Mouse (Mus musculus) lung, postnatal 0 days (tissue): Measurements from ENCODE around the gene Gcnt7. TPM values are rescaled to one million over a fixed set of nuclear protein-coding genes. Genes with fewer than 3 reads are reported as not detected.
A peak's percentile ranks its signal among the peaks of the same experiment; 100 is the strongest.

Experiments used
- ATAC-seq: fragments of 200-750 bp; cut with Nextera tagmentation; 2 replicates; pipeline ENCODE4 v1.8.0; 2017; ENCODE audit warnings: moderate library complexity
- DNase-seq: peaks from one replicate; pipeline ENCODE4 v3.0.0-alpha.2; 2016; ENCODE audit warnings: low spot score
- H3K27ac ChIP-seq: fragments of 300-500 bp; sonication (generic); 2 replicates; pipeline ENCODE4 v1.5.1; 2014; ENCODE audit warnings: antibody characterized with exemption, mild to moderate bottlenecking, low read length, mixed read lengths
- H3K27me3 ChIP-seq: fragments of 300-500 bp; sonication (generic); replicated peaks from 2 replicates; pipeline ENCODE4 v1.6.1; 2014; ENCODE audit warnings: low read length, mixed read lengths; ENCODE audit not compliant: insufficient read depth
- H3K36me3 ChIP-seq: fragments of 300-500 bp; sonication (generic); 2 replicates; pipeline ENCODE4 v1.6.1; 2014; ENCODE audit warnings: low read length, mixed read lengths; ENCODE audit not compliant: insufficient read depth
- H3K4me1 ChIP-seq: fragments of 300-500 bp; sonication (generic); 2 replicates; pipeline ENCODE4 v1.6.1; 2014; ENCODE audit warnings: antibody characterized with exemption, low read depth, low read length, mixed read lengths; ENCODE audit not compliant: insufficient read depth
- H3K4me2 ChIP-seq: fragments of 300-500 bp; sonication (generic); replicated peaks from 2 replicates; pipeline ENCODE4 v1.6.1; 2014; ENCODE audit warnings: low read depth, mild to moderate bottlenecking, low read length, moderate library complexity, mixed read lengths
- H3K4me3 ChIP-seq: fragments of 300-500 bp; sonication (generic); 2 replicates; pipeline ENCODE4 v1.5.1; 2014; ENCODE audit warnings: low read depth, low read length
- H3K9ac ChIP-seq: fragments of 300-500 bp; sonication (generic); replicated peaks from 2 replicates; pipeline ENCODE4 v1.6.1; 2014; ENCODE audit warnings: low read depth, mild to moderate bottlenecking
- H3K9me3 ChIP-seq: fragments of 300-500 bp; sonication (generic); 2 replicates; pipeline ENCODE4 v1.6.1; 2016; ENCODE audit warnings: low read length, mixed read lengths
- CTCF ChIP-seq: IDR thresholded peaks from 2 replicates; pipeline ENCODE4 v1.5.1; 2016; ENCODE audit warnings: antibody characterized with exemption, mild to moderate bottlenecking
- EP300 ChIP-seq: IDR thresholded peaks from 2 replicates; pipeline ENCODE4 v1.6.1; 2016; ENCODE audit warnings: antibody characterized with exemption, mild to moderate bottlenecking, control low read depth
- WGBS: fragments of 180-500 bp; shearing (Covaris S2); extraction: QIAGEN DNeasy Blood & Tissue Kit; methylation state at CpG from one replicate; pipeline ENCODE4 v1.1.7; 2014; 5-methylcytosine and 5-hydroxymethylcytosine counted together
- polyA plus RNA-seq: library from polyadenylated mRNA; unstranded; fragments of >200 nt; fragmentation: Nextera tagmentation; extraction: Ambion mirVana; gene quantifications from 2 replicates; pipeline ENCODE4 v1.2.1, GENCODE M21; 2015

The Gcnt7 gene
- polyA plus RNA-seq, 1 experiment from 2014 or later: 0.64 TPM

DNA sequence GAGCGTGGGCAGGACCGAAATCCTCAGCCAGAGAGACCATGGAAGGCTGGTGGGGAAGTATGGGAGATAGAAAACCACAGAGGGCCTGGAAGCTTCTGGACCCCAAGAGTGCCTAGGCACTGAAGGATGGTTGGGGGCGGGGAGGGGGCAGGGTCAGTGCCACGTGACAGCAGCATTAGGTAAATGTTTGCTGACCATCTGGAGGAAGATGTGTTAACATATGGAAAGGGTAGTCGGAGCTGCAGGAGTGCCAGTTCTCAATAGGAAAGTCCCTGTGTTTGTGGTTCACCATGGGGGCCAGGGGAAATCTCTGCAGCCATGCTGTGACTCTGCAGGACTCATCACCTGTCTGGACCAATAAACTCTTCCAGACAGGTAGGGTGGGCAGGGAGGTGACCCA is 44.5 kb downstream of the Gcnt7 start:
- Histone ChIP-seq H3K4me3 (no peak overlapping the region), H3K9ac (no peak overlapping the region), H3K27me3 (no peaks in the 10 kb centered on the region), H3K9me3 (no peaks in the 10 kb centered on the region), H3K27ac (peak overlapping the region; percentile 80), H3K4me2 (no peak overlapping the region), H3K4me1 (0 out of 2 replicates have a peak, but pooled peaks cover 3% of the 10 kb centered on the region), H3K36me3 (no peaks in the 10 kb centered on the region)
- TF ChIP-seq CTCF: no peak
- TF ChIP-seq EP300: no peak
- no peak for DNase-seq
- no peak for ATAC-seq
- WGBS: 54% methylated on average over 5 of the region's 5 CpGs

DNA sequence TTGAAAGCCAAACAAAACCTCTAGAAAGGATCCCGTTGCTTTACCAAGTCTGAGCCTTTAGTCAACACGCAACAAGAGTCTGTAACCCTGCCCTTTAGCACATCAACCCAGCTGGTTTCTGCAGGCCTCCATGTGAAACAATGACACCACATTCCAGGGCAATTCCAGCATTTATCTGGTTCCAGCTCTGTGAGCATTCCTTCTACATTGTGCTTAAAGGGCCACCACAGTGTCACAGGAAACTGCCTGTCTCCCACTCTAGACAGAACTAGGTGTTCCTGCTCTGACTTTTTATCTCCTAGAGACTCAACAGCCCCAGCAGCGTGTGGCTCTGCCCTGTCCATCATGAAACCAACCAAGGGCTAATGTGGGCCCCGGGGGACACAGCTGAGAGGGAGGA is 45.1 kb downstream of the Gcnt7 start:
- 18% methylated on average over 4 of the region's 4 CpGs for WGBS
- peak; percentile 55 for ATAC-seq

DNA sequence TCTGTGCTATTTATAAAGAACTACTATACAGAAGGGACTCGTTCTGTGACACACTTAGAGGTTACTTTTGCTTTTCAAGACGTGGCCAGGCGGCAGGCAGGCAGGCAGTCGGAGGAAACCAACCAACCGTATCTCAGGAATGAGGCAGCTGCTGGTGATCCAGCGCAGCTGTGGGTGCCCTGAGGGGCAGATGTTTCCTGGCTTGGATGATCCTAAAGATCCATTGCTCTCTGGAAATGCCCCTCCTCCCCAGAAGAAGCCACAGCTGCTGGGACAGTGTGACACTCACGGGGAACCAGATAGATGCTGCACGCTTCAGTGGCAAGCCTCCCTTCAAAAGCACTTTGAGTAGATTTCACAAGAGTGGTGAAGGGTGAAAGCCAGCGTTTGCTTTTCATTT is 45.9 kb downstream of the Gcnt7 start:
- DNase-seq (peak; percentile 93), ATAC-seq (peak; percentile 79)
- H3K4me1 ChIP-seq: 0 out of 2 replicates have a peak, but pooled peaks cover 3% of the 10 kb centered on the region
- no peak overlapping the region for H3K9ac ChIP-seq
- peak overlapping the region; percentile 80; the same call in 1 of the 2 replicates for H3K27ac ChIP-seq
- no peaks in the 10 kb centered on the region for H3K36me3 ChIP-seq
- 8% methylated on average over 9 of the region's 9 CpGs for WGBS
- no peaks in the 10 kb centered on the region for H3K27me3 ChIP-seq
- H3K4me2 ChIP-seq: 0 out of 2 replicates have a peak overlapping the region, but pooled peaks have one; percentile 17
- no peak overlapping the region for H3K4me3 ChIP-seq
- TF ChIP-seq EP300: peak; percentile 61
- TF ChIP-seq CTCF: no peak
- H3K9me3 ChIP-seq: no peaks in the 10 kb centered on the region

More for the DNA sequence above, 45.1 kb downstream of the Gcnt7 start:
- Histone ChIP-seq H3K4me1 (0 out of 2 replicates have a peak, but pooled peaks cover 3% of the 10 kb centered on the region), H3K27ac (peak overlapping the region; percentile 80), H3K36me3 (no peaks in the 10 kb centered on the region), H3K4me3 (no peak overlapping the region), H3K9me3 (no peaks in the 10 kb centered on the region), H3K4me2 (no peak overlapping the region), H3K27me3 (no peaks in the 10 kb centered on the region), H3K9ac (no peak overlapping the region)
- DNase-seq: peak; percentile 87
- TF ChIP-seq EP300 (peak; percentile 43; the same call in 1 of the 2 replicates), CTCF (no peak)

DNA sequence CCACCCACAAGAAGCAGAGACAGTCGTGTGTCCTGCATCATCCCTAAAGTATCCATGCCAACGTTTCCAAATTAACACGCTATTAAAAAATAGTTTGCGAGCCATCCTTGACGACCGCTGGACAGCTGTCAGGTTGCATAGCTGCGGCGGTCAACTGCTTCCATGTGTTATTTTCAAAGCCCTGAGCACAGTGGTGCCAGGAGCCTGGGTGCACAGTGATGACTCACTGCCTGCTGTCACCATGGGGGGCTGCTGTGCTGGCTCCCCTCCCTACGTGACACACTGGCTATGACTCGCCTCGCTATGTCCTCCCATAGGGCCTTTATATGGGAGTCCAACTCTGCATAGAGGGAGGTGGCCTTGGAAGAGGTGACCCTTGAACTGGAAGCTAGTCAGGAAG is 47.3 kb downstream of the Gcnt7 start:
- Histone ChIP-seq H3K9ac (no peak overlapping the region), H3K4me3 (no peak overlapping the region), H3K9me3 (no peaks in the 10 kb centered on the region), H3K36me3 (no peaks in the 10 kb centered on the region), H3K27me3 (no peaks in the 10 kb centered on the region), H3K4me2 (no peak overlapping the region), H3K27ac (peak overlapping the region; percentile 79; the same call in 1 of the 2 replicates), H3K4me1 (0 out of 2 replicates have a peak, but pooled peaks cover 3% of the 10 kb centered on the region)
- DNase-seq (peak; percentile 92), ATAC-seq (peak; percentile 87)
- WGBS: 50% methylated on average over 11 of the region's 11 CpGs
- TF ChIP-seq CTCF (no peak), EP300 (peak; percentile 55; the same call in 1 of the 2 replicates)

DNA sequence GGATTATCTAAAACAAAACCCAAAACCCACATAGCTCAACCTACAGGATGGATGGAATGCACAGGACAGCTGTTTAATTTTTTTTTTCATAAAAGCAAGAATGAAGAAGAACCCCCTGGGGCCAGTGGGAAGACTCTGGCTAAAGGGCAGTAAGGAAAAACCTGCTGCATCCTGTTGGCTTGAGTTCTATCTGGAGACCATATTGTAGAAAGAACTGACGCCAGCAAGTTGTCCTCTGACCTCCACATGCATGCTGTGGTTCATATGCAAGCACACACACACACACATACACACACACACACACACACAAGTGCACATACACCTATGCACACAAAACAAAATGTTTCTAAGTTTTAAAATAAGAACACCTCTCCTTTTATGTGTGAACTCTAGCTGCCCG is 47.7 kb downstream of the Gcnt7 start:
- no peak for ATAC-seq
- DNase-seq: peak; percentile 59
- Histone ChIP-seq H3K36me3 (no peaks in the 10 kb centered on the region), H3K9ac (no peak overlapping the region), H3K4me1 (0 out of 2 replicates have a peak, but pooled peaks cover 3% of the 10 kb centered on the region), H3K4me2 (no peak overlapping the region), H3K27me3 (no peaks in the 10 kb centered on the region), H3K9me3 (no peaks in the 10 kb centered on the region), H3K27ac (no peak overlapping the region), H3K4me3 (no peak overlapping the region)
- 49% methylated on average over 2 of the region's 2 CpGs for WGBS
- TF ChIP-seq EP300: no peak
- no peak for TF ChIP-seq CTCF

DNA sequence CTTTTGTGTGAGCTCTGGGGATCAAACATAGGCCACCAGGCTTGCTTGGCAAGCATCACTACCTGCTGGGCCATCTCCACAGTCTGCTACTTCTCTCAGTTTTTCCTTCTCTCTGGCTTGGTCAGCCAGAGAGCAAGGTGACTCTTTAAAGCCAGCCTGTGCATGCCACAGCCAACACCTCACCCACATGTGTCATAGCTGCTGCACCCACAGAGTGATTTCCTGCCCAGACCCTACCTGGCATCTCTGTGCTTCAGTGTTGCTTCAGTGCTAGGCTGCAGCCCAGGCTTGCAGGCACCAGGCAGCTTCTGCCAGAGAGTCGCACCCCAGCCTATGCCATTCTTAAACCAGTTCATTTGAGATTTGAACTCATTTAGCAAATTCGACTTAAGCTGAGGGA is 50.9 kb downstream of the Gcnt7 start:
- no peak for TF ChIP-seq CTCF
- TF ChIP-seq EP300: no peak
- Histone ChIP-seq H3K27ac (no peak overlapping the region), H3K4me3 (no peak overlapping the region), H3K9me3 (no peaks in the 10 kb centered on the region), H3K36me3 (no peaks in the 10 kb centered on the region), H3K27me3 (no peaks in the 10 kb centered on the region), H3K4me1 (no peaks in the 10 kb centered on the region), H3K4me2 (no peak overlapping the region), H3K9ac (no peak overlapping the region)
- DNase-seq (no peak), ATAC-seq (no peak)
- WGBS: 71% methylated on average over 2 of the region's 2 CpGs

DNA sequence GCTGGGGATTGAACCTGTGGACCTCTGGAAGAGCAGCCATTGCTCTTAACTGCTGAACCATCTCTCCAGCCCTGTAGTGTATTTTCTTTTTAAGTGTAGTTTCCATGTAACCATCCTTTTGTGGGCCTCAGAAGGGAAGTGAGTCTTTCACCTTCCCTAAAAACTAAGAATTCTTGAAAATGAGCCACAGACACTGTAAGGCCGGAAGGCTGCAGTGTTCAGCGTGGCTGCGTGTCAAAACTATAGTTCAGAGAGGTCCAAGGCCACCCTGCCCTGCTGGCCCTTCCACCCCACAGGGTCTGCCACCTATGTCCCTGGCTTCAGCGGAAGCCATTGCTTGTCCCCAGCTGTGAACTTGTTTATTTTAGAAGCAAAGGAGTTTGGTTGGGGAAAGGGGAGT is 52.2 kb downstream of the Gcnt7 start:
- Histone ChIP-seq H3K9me3 (no peaks in the 10 kb centered on the region), H3K4me2 (no peak overlapping the region), H3K4me1 (peaks cover 5% of the 10 kb centered on the region; the same call in 1 of the 2 replicates), H3K27ac (no peak overlapping the region), H3K36me3 (no peaks in the 10 kb centered on the region), H3K4me3 (no peak overlapping the region), H3K27me3 (no peaks in the 10 kb centered on the region), H3K9ac (no peak overlapping the region)
- WGBS: 33% methylated on average over 4 of the region's 4 CpGs
- TF ChIP-seq EP300: no peak
- TF ChIP-seq CTCF: no peak
- DNase-seq (no peak), ATAC-seq (no peak)
